Mouse (Mus musculus) forebrain, embryonic 10.5 days (tissue): ENCODE results near the gene Pxylp1. TPM values are rescaled to one million over a fixed set of nuclear protein-coding genes. Genes with fewer than 3 reads are reported as not detected.

Source experiments
- DNase-seq: peaks from one replicate; pipeline ENCODE4 v3.0.0-alpha.2; 2017; ENCODE audit warnings: low spot score; ENCODE audit errors: extremely low spot score
- H3K27ac ChIP-seq: fragments of 300-500 bp; sonication (generic); 2 replicates; pipeline ENCODE4 v1.5.1; 2016; ENCODE audit warnings: mild to moderate bottlenecking
- H3K27me3 ChIP-seq: fragments of 300-500 bp; sonication (generic); 2 replicates; pipeline ENCODE4 v1.6.1; 2016; ENCODE audit warnings: mild to moderate bottlenecking; ENCODE audit not compliant: poor library complexity, severe bottlenecking
- H3K36me3 ChIP-seq: fragments of 300-500 bp; sonication (generic); replicated peaks from 2 replicates; pipeline ENCODE4 v1.6.1; 2016; ENCODE audit warnings: mild to moderate bottlenecking, moderate library complexity
- H3K4me1 ChIP-seq: fragments of 300-500 bp; sonication (generic); 2 replicates; pipeline ENCODE4 v1.6.1; 2016
- H3K4me3 ChIP-seq: fragments of 300-500 bp; sonication (generic); 2 replicates; pipeline ENCODE4 v1.5.1; 2016; ENCODE audit warnings: mild to moderate bottlenecking, moderate library complexity
- H3K9me3 ChIP-seq: fragments of 300-500 bp; sonication (generic); 2 replicates; pipeline ENCODE4 v1.6.1; 2016; ENCODE audit warnings: mild to moderate bottlenecking, moderate library complexity
- WGBS: fragments of 180-500 bp; shearing (Covaris S2); methylation state at CpG from one replicate; pipeline ENCODE4 v1.1.7; 2016; 5-methylcytosine and 5-hydroxymethylcytosine counted together
- polyA plus RNA-seq: library from polyadenylated mRNA; unstranded; fragments of >200 nt; fragmentation: Nextera tagmentation; extraction: Ambion mirVana; gene quantifications from 2 replicates; pipeline ENCODE4 v1.2.1, GENCODE M21; 2016

Gene Pxylp1
- polyA plus RNA-seq, 1 experiment from 2014 or later: 23.8 TPM

DNA sequence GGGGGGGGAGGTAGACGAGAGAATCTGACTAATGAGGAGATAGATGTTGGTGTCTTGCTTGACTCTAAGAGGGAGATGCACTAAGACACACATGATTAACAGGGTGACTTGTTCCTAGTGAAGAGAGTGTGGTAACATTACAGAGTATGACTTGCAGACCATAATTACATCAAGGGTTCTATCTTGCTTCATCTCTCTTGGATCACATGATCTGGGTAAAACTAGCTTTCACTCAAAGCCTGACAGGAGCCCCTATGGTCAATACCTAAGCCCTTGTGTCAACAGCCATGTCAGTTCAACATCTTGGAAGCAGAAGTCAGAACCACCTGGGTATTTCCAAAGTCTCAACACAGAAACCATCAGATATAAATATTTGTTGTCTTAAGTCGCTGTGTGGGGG lies 99.9 kb downstream of the Pxylp1 start:
- Histone ChIP-seq H3K27ac (no peak overlapping the region), H3K36me3 (no peaks in the 10 kb centered on the region), H3K4me3 (no peak overlapping the region), H3K9me3 (no peaks in the 10 kb centered on the region), H3K27me3 (no peaks in the 10 kb centered on the region), H3K4me1 (peaks cover 14% of the 10 kb centered on the region)
- 87% methylated on average over 2 of the region's 2 CpGs for WGBS
- DNase-seq: no peak

DNA sequence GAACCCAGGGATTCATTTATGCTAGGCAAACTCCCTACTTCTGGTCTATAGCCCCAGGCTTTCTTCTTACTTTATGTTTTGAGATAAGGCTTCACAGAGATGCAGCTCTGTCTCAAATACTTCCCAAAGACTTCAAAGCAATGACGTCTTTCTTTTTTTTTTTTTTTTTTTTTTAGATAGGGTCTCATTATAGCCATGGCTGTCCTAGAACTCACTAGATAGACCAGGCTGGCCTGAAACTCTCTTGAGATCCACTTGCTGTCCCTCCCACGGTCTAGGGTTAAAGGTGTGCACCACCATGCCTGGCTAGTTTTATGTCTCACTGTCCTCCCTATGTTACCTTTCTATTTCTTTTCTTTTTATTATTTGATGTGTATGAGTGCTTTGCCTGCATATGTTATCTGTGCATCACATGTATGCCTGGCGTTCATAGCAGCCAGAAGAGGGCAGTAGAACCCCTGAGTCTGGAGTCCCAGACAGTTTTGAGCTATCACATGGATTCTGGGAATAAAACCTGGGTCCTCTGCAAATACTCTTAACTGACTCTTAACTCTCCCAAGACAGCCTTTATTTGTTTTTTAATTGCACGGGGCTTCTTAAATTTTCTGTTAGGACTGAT lies 102.0 kb downstream of the Pxylp1 start:
- DNase-seq: no peak
- peaks cover 9% of the 10 kb centered on the region for H3K4me1 ChIP-seq
- H3K36me3 ChIP-seq: no peaks in the 10 kb centered on the region
- no peaks in the 10 kb centered on the region for H3K9me3 ChIP-seq
- no peak overlapping the region for H3K4me3 ChIP-seq
- no peaks in the 10 kb centered on the region for H3K27me3 ChIP-seq
- 48% methylated on average over 4 of the region's 4 CpGs for WGBS
- H3K27ac ChIP-seq: no peak overlapping the region

DNA sequence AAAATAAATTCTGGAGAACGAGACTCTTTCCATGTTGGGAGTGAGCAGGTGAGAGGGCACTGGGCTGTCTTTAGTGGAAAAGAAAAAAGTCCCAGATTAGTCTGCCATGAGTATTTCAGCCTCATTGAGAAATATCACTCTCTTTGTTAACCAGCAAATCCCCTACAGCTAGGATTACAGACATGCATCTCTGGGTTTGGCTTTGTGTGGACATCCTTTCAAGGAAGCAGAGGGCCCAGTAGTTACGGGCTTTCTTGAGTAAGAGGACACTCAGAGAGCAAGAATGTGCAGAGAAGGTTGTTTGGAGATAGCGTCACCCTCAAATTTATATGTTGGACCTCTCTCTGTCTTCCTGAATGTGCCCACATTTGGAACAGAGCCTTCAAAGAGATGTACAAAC lies 102.6 kb downstream of the Pxylp1 start:
- Histone ChIP-seq H3K4me3 (no peak overlapping the region), H3K4me1 (0 out of 2 replicates have a peak, but pooled peaks cover 3% of the 10 kb centered on the region), H3K36me3 (no peaks in the 10 kb centered on the region), H3K9me3 (no peaks in the 10 kb centered on the region), H3K27me3 (no peaks in the 10 kb centered on the region), H3K27ac (no peak overlapping the region)
- WGBS: 66% methylated on average over 3 of the region's 3 CpGs
- DNase-seq: no peak

DNA sequence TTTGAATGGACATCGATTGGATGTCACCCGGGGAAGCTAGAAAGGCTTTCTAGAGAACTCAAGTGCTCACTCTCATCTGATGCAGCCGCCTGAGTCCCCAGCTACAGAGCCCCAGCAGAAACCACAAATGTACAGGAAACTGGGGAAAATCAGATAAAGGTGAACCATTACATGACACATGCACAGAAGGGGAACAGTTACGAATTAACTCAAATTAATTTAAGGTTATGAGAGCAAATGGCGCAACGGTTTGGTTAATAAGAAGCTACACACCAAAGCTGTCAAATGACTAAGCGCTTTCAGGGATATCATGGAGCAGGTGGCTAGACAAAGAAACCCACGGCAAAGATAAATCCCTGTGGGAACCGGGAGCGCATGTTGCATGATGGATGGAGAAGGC lies 104.7 kb downstream of the Pxylp1 start:
- Histone ChIP-seq H3K9me3 (no peaks in the 10 kb centered on the region), H3K4me3 (no peak overlapping the region), H3K27me3 (no peaks in the 10 kb centered on the region), H3K36me3 (no peaks in the 10 kb centered on the region), H3K27ac (no peak overlapping the region), H3K4me1 (peaks cover 8% of the 10 kb centered on the region; the same call in 1 of the 2 replicates)
- WGBS: 93% methylated on average over 10 of the region's 10 CpGs
- no peak for DNase-seq

DNA sequence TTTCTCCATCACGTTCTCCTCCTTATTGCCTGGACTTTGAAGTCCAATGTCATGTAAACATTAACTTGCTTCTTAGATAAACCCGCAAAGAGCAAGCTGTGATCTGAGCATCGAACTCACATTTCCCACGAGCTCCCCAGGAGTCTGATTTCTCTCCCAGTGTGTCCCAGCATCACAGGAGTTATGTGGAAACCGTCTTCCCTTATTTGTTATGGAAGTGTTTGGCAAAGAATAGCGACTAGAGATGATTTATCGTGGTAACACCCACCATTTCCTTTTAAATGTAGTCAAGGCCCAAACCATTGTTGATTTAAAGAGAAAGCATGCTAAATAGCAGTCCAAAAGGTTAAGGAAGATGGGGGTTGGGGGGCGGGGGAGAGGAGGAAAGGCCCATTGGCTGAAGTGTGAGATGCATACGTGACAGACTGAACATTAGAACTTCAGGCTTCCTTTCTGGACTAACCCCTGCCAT lies 106.6 kb downstream of the Pxylp1 start:
- WGBS: 79% methylated on average over 9 of the region's 9 CpGs

DNA sequence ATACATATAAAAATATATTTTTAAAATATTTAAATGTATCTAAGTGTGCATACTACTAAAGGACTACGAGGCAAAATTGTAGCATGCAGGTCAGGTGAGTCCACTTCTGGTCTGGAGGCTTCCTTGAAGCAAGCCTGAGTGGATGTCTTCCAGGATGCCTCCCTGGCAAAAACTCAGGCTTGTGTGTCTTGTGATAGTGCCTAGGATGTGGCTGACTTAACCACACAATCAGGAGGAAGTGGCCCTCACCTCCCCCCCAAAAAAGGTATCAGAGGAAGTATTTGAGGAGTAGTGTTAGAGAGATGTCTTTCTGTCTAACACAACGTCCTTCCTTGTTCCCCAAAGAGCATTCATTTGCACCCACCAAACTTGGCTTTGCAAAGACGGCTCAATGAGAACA lies 107.3 kb downstream of the Pxylp1 start:
- no peak for DNase-seq
- Histone ChIP-seq H3K4me1 (peaks cover 8% of the 10 kb centered on the region; the same call in 1 of the 2 replicates), H3K27me3 (no peaks in the 10 kb centered on the region), H3K27ac (no peak overlapping the region), H3K9me3 (no peaks in the 10 kb centered on the region), H3K36me3 (no peaks in the 10 kb centered on the region), H3K4me3 (no peak overlapping the region)
- 82% methylated on average over 3 of the region's 3 CpGs for WGBS

More for the DNA sequence above, 106.6 kb downstream of the Pxylp1 start:
- no peak overlapping the region for H3K27ac ChIP-seq
- H3K9me3 ChIP-seq: no peaks in the 10 kb centered on the region
- peaks cover 8% of the 10 kb centered on the region; the same call in 1 of the 2 replicates for H3K4me1 ChIP-seq
- H3K27me3 ChIP-seq: no peaks in the 10 kb centered on the region
- no peak overlapping the region for H3K4me3 ChIP-seq
- no peak for DNase-seq
- no peaks in the 10 kb centered on the region for H3K36me3 ChIP-seq

DNA sequence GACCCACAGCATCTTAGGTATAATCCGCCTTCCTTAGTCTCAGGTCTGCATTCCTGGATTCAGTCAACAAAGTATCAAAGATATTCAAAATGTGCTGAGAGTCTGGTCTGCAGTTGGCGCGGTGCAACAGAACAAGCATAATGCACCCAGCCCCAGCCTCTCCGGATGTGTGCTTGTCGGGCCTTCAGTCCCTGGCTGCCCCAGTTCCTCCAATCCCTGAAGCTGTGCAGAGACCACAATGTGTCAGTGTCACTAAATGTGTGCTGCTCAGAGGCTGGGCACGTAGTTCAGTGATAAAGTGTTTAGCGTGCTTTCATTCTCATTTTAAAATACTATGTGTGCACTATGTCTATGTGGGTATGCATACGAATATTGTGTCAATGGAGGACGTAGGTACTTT lies 108.8 kb downstream of the Pxylp1 start:
- H3K9me3 ChIP-seq: no peaks in the 10 kb centered on the region

DNA sequence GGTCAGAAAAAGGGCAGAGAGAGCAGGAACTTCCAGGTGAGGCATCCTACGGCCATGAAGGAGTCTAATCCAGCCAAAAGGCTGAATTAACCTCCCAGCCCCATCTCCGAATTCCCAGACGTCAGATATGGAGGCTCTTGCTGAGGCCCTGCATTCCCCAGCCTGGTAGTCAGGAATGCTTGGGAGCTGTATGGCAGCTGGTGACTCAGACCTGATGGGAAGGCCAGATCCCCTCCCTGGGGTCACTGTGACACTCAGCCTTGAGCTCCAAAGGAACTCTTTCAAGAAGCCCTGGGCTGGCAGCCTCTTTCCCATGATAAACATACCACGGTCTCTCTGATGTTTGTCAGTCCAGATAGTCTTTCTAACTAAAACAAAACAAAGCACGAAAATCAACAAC lies 109.2 kb downstream of the Pxylp1 start:
- no peak overlapping the region for H3K4me3 ChIP-seq
- no peaks in the 10 kb centered on the region for H3K27me3 ChIP-seq
- 79% methylated on average over 5 of the region's 5 CpGs for WGBS
- no peak for DNase-seq
- H3K4me1 ChIP-seq: peaks cover 5% of the 10 kb centered on the region; the same call in 1 of the 2 replicates
- H3K36me3 ChIP-seq: no peaks in the 10 kb centered on the region
- no peak overlapping the region for H3K27ac ChIP-seq
- H3K9me3 ChIP-seq: no peaks in the 10 kb centered on the region

More for the DNA sequence above, 108.8 kb downstream of the Pxylp1 start:
- Histone ChIP-seq H3K4me3 (no peak overlapping the region), H3K27ac (no peak overlapping the region), H3K36me3 (no peaks in the 10 kb centered on the region), H3K27me3 (no peaks in the 10 kb centered on the region), H3K4me1 (peaks cover 5% of the 10 kb centered on the region; the same call in 1 of the 2 replicates)
- no peak for DNase-seq
- WGBS: 92% methylated on average over 9 of the region's 9 CpGs

DNA sequence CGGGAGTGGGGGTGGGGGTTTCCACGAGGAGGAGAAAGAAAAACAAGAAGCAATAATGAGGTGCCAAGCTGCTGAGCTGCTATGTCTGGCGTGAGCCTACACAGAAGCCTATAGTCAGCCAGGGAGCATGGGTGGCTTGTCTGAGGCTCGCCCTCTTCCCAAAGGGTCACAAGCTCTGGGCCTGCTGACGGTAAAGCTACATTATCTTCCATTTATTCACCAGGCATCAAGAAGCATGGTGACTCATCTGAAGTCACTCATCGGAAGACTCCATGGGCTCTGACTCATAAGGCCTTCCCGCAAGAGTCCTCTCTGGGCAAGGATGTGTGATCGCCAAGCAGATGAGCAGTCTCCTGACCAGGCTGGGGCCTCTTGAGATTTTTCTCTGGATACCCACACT lies 110.4 kb downstream of the Pxylp1 start:
- no peak for DNase-seq
- H3K4me3 ChIP-seq: no peak overlapping the region

More for the DNA sequence above, 110.4 kb downstream of the Pxylp1 start:
- Histone ChIP-seq H3K27ac (no peak overlapping the region), H3K27me3 (no peaks in the 10 kb centered on the region), H3K4me1 (peaks cover 5% of the 10 kb centered on the region; the same call in 1 of the 2 replicates), H3K9me3 (no peaks in the 10 kb centered on the region), H3K36me3 (no peaks in the 10 kb centered on the region)
- WGBS: 88% methylated on average over 8 of the region's 8 CpGs

Other genes with a start within 250 kb of the Pxylp1 start
- gene Zbtb38, start 139.8 kb downstream of the Pxylp1 start, polyA plus RNA-seq: 9.0 and 9.4 TPM in 2 replicates
- 102 and 109 TPM in 2 replicates for gene Spsb4, start 126.2 kb upstream of the Pxylp1 start, polyA plus RNA-seq
- gene Slc25a36, start 218.5 kb upstream of the Pxylp1 start, polyA plus RNA-seq: 60.4 and 61.8 TPM in 2 replicates